Mouse (Mus musculus) erythroblast, embryonic 14.5 days (primary cell): ENCODE measurements at regions not wholly inside any gene's neighbourhood (a gene's known extent, or its start where the extent isn't known, plus 50 kb on each side); places are given as distances from the start of the nearest gene placed in this dataset.

Experiments used
- GATA1 ChIP-seq: IDR thresholded peaks from 2 replicates; pipeline ENCODE4 v1.6.1; 2012; ENCODE audit warnings: low read length, inconsistent platforms, mixed read lengths
- TAL1 ChIP-seq: IDR thresholded peaks from 3 replicates; pipeline ENCODE4 v1.6.1; 2012; ENCODE audit warnings: low read length, inconsistent platforms, mixed read lengths

GRCm38 (mm10) chr2:46666084-46666989 lies 1549.1 kb upstream of the Zeb2 start:
- TF ChIP-seq TAL1 = no peak
- no peak for TF ChIP-seq GATA1
